Mouse (Mus musculus): ENCODE measurements at regions not wholly inside any gene's neighbourhood (a gene's known extent, or its start where the extent isn't known, plus 50 kb on each side); places are given as distances from the start of the nearest gene placed in this dataset.

- Histone ChIP-seq H3K36me3 (ENCODE audit: control insufficient read depth, insufficient read depth) (no peaks in the 10 kb centered on the region), H3K4me2 (replicated peaks; ENCODE audit: low read depth) (no peak overlapping the region), H3K9me3 (ENCODE audit: control insufficient read depth) (no peaks in the 10 kb centered on the region), H3K4me3 (ENCODE audit: low read depth, low read length) (no peak overlapping the region), H3K27ac (ENCODE audit: low read depth, low read length) (no peak overlapping the region), H3K27me3 (replicated peaks; ENCODE audit: control insufficient read depth, insufficient read depth, low read length) (no peaks in the 10 kb centered on the region), H3K4me1 (replicated peaks; ENCODE audit: control insufficient read depth, insufficient read depth, low read length) (no peaks in the 10 kb centered on the region), H3K9ac (ENCODE audit: low read depth, low read length) (no peak overlapping the region)
- 58% methylated on average over 3 of the region's 3 CpGs for WGBS
- TF ChIP-seq CTCF (IDR thresholded peaks at IDR 0.05; ENCODE audit: low read depth), result no peak
- no peak for ATAC-seq
Observed at GRCm38 (mm10) chr1:184442701-184443100, 289.7 kb downstream of the Hlx start.

GRCm38 (mm10) chr1:184441005-184441557 lies 291.3 kb downstream of the Hlx start:
- Histone ChIP-seq H3K27me3 (replicated peaks; ENCODE audit: control insufficient read depth, insufficient read depth, low read length) (no peaks in the 10 kb centered on the region), H3K4me3 (ENCODE audit: low read depth, low read length) (peak overlapping the region; percentile 21; the same call in 1 of the 2 replicates), H3K9ac (ENCODE audit: low read depth, low read length) (0 out of 2 replicates have a peak overlapping the region, but pooled peaks have one; percentile 26), H3K27ac (ENCODE audit: low read depth, low read length) (no peak overlapping the region), H3K9me3 (ENCODE audit: control insufficient read depth) (no peaks in the 10 kb centered on the region), H3K4me2 (replicated peaks; ENCODE audit: low read depth) (peak overlapping the region; percentile 61), H3K4me1 (replicated peaks; ENCODE audit: control insufficient read depth, insufficient read depth, low read length) (no peaks in the 10 kb centered on the region), H3K36me3 (ENCODE audit: control insufficient read depth, insufficient read depth) (no peaks in the 10 kb centered on the region)
- peak; percentile 41 for ATAC-seq
- 38% methylated on average over 18 of the region's 18 CpGs for WGBS
- no peak for TF ChIP-seq CTCF (IDR thresholded peaks at IDR 0.05; ENCODE audit: low read depth)

- H3K27ac ChIP-seq (ENCODE audit: low read depth, low read length), result no peak overlapping the region
- no peak overlapping the region for H3K9ac ChIP-seq (ENCODE audit: low read depth, low read length)
- H3K4me1 ChIP-seq (replicated peaks; ENCODE audit: control insufficient read depth, insufficient read depth, low read length), result no peaks in the 10 kb centered on the region
- 36% methylated on average over 3 of the region's 3 CpGs for WGBS
- H3K4me3 ChIP-seq (ENCODE audit: low read depth, low read length), result no peak overlapping the region
- H3K36me3 ChIP-seq (ENCODE audit: control insufficient read depth, insufficient read depth), result no peaks in the 10 kb centered on the region
- no peak overlapping the region for H3K4me2 ChIP-seq (replicated peaks; ENCODE audit: low read depth)
- H3K9me3 ChIP-seq (ENCODE audit: control insufficient read depth), result no peaks in the 10 kb centered on the region
- H3K27me3 ChIP-seq (replicated peaks; ENCODE audit: control insufficient read depth, insufficient read depth, low read length), result no peaks in the 10 kb centered on the region
- no peak for ATAC-seq
- TF ChIP-seq CTCF (IDR thresholded peaks at IDR 0.05; ENCODE audit: low read depth), result no peak
Observed at GRCm38 (mm10) chr1:184439506-184439905, 292.9 kb downstream of the Hlx start.

- Histone ChIP-seq H3K4me3 (ENCODE audit: low read depth, low read length) (no peak overlapping the region), H3K4me2 (replicated peaks; ENCODE audit: low read depth) (no peak overlapping the region), H3K27me3 (replicated peaks; ENCODE audit: control insufficient read depth, insufficient read depth, low read length) (no peaks in the 10 kb centered on the region), H3K4me1 (replicated peaks; ENCODE audit: control insufficient read depth, insufficient read depth, low read length) (no peaks in the 10 kb centered on the region), H3K9ac (ENCODE audit: low read depth, low read length) (no peak overlapping the region), H3K27ac (ENCODE audit: low read depth, low read length) (no peak overlapping the region), H3K9me3 (ENCODE audit: control insufficient read depth) (no peaks in the 10 kb centered on the region), H3K36me3 (ENCODE audit: control insufficient read depth, insufficient read depth) (no peaks in the 10 kb centered on the region)
- no peak for TF ChIP-seq CTCF (IDR thresholded peaks at IDR 0.05; ENCODE audit: low read depth)
- whole genome bisulfite sequencing, result 84% methylated on average over 3 of the region's 3 CpGs
- ATAC-seq, result no peak
Observed at GRCm38 (mm10) chr1:184436387-184436786, 296.0 kb downstream of the Hlx start.

GRCm38 (mm10) chr1:184428612-184429011 lies 303.8 kb downstream of the Hlx start:
- H3K4me1 ChIP-seq (replicated peaks; ENCODE audit: control insufficient read depth, insufficient read depth, low read length), result no peaks in the 10 kb centered on the region
- no peak overlapping the region for H3K27ac ChIP-seq (ENCODE audit: low read depth, low read length)
- H3K9ac ChIP-seq (ENCODE audit: low read depth, low read length), result no peak overlapping the region
- H3K36me3 ChIP-seq (ENCODE audit: control insufficient read depth, insufficient read depth), result no peaks in the 10 kb centered on the region
- whole genome bisulfite sequencing, result 64% methylated on average over 8 of the region's 8 CpGs
- no peak for ATAC-seq
- H3K27me3 ChIP-seq (replicated peaks; ENCODE audit: control insufficient read depth, insufficient read depth, low read length), result no peaks in the 10 kb centered on the region
- no peak overlapping the region for H3K4me3 ChIP-seq (ENCODE audit: low read depth, low read length)
- no peak overlapping the region for H3K4me2 ChIP-seq (replicated peaks; ENCODE audit: low read depth)
- H3K9me3 ChIP-seq (ENCODE audit: control insufficient read depth), result no peaks in the 10 kb centered on the region
- TF ChIP-seq CTCF (IDR thresholded peaks at IDR 0.05; ENCODE audit: low read depth), result no peak

GRCm38 (mm10) chr1:184428035-184428434 lies 304.4 kb downstream of the Hlx start:
- Histone ChIP-seq H3K9ac (ENCODE audit: low read depth, low read length) (no peak overlapping the region), H3K9me3 (ENCODE audit: control insufficient read depth) (no peaks in the 10 kb centered on the region), H3K4me2 (replicated peaks; ENCODE audit: low read depth) (no peak overlapping the region), H3K36me3 (ENCODE audit: control insufficient read depth, insufficient read depth) (no peaks in the 10 kb centered on the region), H3K27me3 (replicated peaks; ENCODE audit: control insufficient read depth, insufficient read depth, low read length) (no peaks in the 10 kb centered on the region), H3K27ac (ENCODE audit: low read depth, low read length) (no peak overlapping the region), H3K4me3 (ENCODE audit: low read depth, low read length) (no peak overlapping the region), H3K4me1 (replicated peaks; ENCODE audit: control insufficient read depth, insufficient read depth, low read length) (no peaks in the 10 kb centered on the region)
- no peak for TF ChIP-seq CTCF (IDR thresholded peaks at IDR 0.05; ENCODE audit: low read depth)
- no peak for ATAC-seq
- WGBS, result 81% methylated on average over 3 of the region's 3 CpGs

GRCm38 (mm10) chr1:184425694-184426093 lies 306.7 kb downstream of the Hlx start:
- no peak for TF ChIP-seq CTCF (IDR thresholded peaks at IDR 0.05; ENCODE audit: low read depth)
- no peak for ATAC-seq
- H3K36me3 ChIP-seq (ENCODE audit: control insufficient read depth, insufficient read depth), result no peaks in the 10 kb centered on the region
- no peaks in the 10 kb centered on the region for H3K27me3 ChIP-seq (replicated peaks; ENCODE audit: control insufficient read depth, insufficient read depth, low read length)
- H3K4me2 ChIP-seq (replicated peaks; ENCODE audit: low read depth), result no peak overlapping the region
- 82% methylated on average over 1 of the region's 1 CpGs for WGBS
- H3K4me3 ChIP-seq (ENCODE audit: low read depth, low read length), result no peak overlapping the region
- H3K4me1 ChIP-seq (replicated peaks; ENCODE audit: control insufficient read depth, insufficient read depth, low read length), result no peaks in the 10 kb centered on the region
- H3K9ac ChIP-seq (ENCODE audit: low read depth, low read length), result no peak overlapping the region
- H3K27ac ChIP-seq (ENCODE audit: low read depth, low read length), result no peak overlapping the region
- no peaks in the 10 kb centered on the region for H3K9me3 ChIP-seq (ENCODE audit: control insufficient read depth)

Measured in intestine, postnatal 0 days (tissue).